Mouse (Mus musculus): ENCODE data around the gene Adam11. TPM values are rescaled to one million over a fixed set of nuclear protein-coding genes. Genes with fewer than 3 reads are reported as not detected.

The Adam11 gene
- polyA plus RNA-seq, 1 experiment from 2014 or later = 7.3 TPM

GRCm38 (mm10) chr11:102731366-102731765 lies 29.9 kb upstream of the Adam11 start:
- no peak overlapping the region for H3K27ac ChIP-seq (replicated peaks in 1 of 2; ENCODE audit: control insufficient read depth in 1 of 2, insufficient read depth in 1 of 2, low read depth in 2 of 2, low read length in 2 of 2)
- no peak overlapping the region for H3K9ac ChIP-seq (ENCODE audit: low read length)
- no peak overlapping the region for H3K4me3 ChIP-seq (ENCODE audit: control insufficient read depth in 1 of 2, insufficient read depth in 1 of 2, low read depth in 1 of 2, low read length in 2 of 2)
- no peak overlapping the region for H3K4me2 ChIP-seq (ENCODE audit: low read length)
- H3K36me3 ChIP-seq (ENCODE audit: control insufficient read depth, insufficient read depth, low read length) = no peaks in the 10 kb centered on the region
- no peak for ATAC-seq (ENCODE audit: insufficient number of reproducible peaks, insufficient read depth, low FRiP score, low read depth)
- WGBS = 69% methylated on average over 6 of the region's 6 CpGs
- H3K27me3 ChIP-seq (ENCODE audit: control insufficient read depth, insufficient read depth, low read length) = no peaks in the 10 kb centered on the region
- no peaks in the 10 kb centered on the region for H3K9me3 ChIP-seq (ENCODE audit: control insufficient read depth, low read length)
- no peaks in the 10 kb centered on the region for H3K4me1 ChIP-seq (ENCODE audit: control insufficient read depth in 2 of 2, insufficient read depth in 2 of 2, low read length in 2 of 2)

GRCm38 (mm10) chr11:102733146-102733545 lies 28.1 kb upstream of the Adam11 start:
- no peak for ATAC-seq (ENCODE audit: insufficient number of reproducible peaks, insufficient read depth, low FRiP score, low read depth)
- peaks cover 4% of the 10 kb centered on the region for H3K27me3 ChIP-seq (ENCODE audit: control insufficient read depth, insufficient read depth, low read length)
- H3K27ac ChIP-seq (replicated peaks in 1 of 2; ENCODE audit: control insufficient read depth in 1 of 2, insufficient read depth in 1 of 2, low read depth in 2 of 2, low read length in 2 of 2) = no peak overlapping the region
- no peaks in the 10 kb centered on the region for H3K9me3 ChIP-seq (ENCODE audit: control insufficient read depth, low read length)
- 60% methylated on average over 5 of the region's 5 CpGs for WGBS
- no peaks in the 10 kb centered on the region for H3K36me3 ChIP-seq (ENCODE audit: control insufficient read depth, insufficient read depth, low read length)
- H3K9ac ChIP-seq (ENCODE audit: low read length) = no peak overlapping the region
- no peak overlapping the region for H3K4me2 ChIP-seq (ENCODE audit: low read length)
- H3K4me3 ChIP-seq (ENCODE audit: control insufficient read depth in 1 of 2, insufficient read depth in 1 of 2, low read depth in 1 of 2, low read length in 2 of 2) = no peak overlapping the region
- H3K4me1 ChIP-seq (ENCODE audit: control insufficient read depth in 2 of 2, insufficient read depth in 2 of 2, low read length in 2 of 2) = no peaks in the 10 kb centered on the region

GRCm38 (mm10) chr11:102734961-102735360 lies 26.3 kb upstream of the Adam11 start:
- Histone ChIP-seq H3K36me3 (ENCODE audit: control insufficient read depth, insufficient read depth, low read length) (no peaks in the 10 kb centered on the region), H3K4me3 (ENCODE audit: control insufficient read depth in 1 of 2, insufficient read depth in 1 of 2, low read depth in 1 of 2, low read length in 2 of 2) (no peak overlapping the region), H3K27me3 (ENCODE audit: control insufficient read depth, insufficient read depth, low read length) (peaks cover 5% of the 10 kb centered on the region), H3K4me2 (ENCODE audit: low read length) (no peak overlapping the region), H3K9ac (ENCODE audit: low read length) (no peak overlapping the region), H3K4me1 (ENCODE audit: control insufficient read depth in 2 of 2, insufficient read depth in 2 of 2, low read length in 2 of 2) (peaks cover 5 to 6% of the 10 kb centered on the region in 2 experiments), H3K27ac (replicated peaks in 1 of 2; ENCODE audit: control insufficient read depth in 1 of 2, insufficient read depth in 1 of 2, low read depth in 2 of 2, low read length in 2 of 2) (no peak overlapping the region), H3K9me3 (ENCODE audit: control insufficient read depth, low read length) (no peaks in the 10 kb centered on the region)
- ATAC-seq (ENCODE audit: insufficient number of reproducible peaks, insufficient read depth, low FRiP score, low read depth) = no peak
- 88% methylated on average over 6 of the region's 6 CpGs for WGBS

GRCm38 (mm10) chr11:102738046-102738445 lies 23.2 kb upstream of the Adam11 start:
- Histone ChIP-seq H3K9ac (ENCODE audit: low read length) (no peak overlapping the region), H3K9me3 (ENCODE audit: control insufficient read depth, low read length) (no peaks in the 10 kb centered on the region), H3K4me3 (ENCODE audit: control insufficient read depth in 1 of 2, insufficient read depth in 1 of 2, low read depth in 1 of 2, low read length in 2 of 2) (no peak overlapping the region), H3K27me3 (ENCODE audit: control insufficient read depth, insufficient read depth, low read length) (peaks cover 5% of the 10 kb centered on the region), H3K27ac (replicated peaks in 1 of 2; ENCODE audit: control insufficient read depth in 1 of 2, insufficient read depth in 1 of 2, low read depth in 2 of 2, low read length in 2 of 2) (no peak overlapping the region), H3K4me1 (ENCODE audit: control insufficient read depth in 2 of 2, insufficient read depth in 2 of 2, low read length in 2 of 2) (peaks cover 8 to 11% of the 10 kb centered on the region in 2 experiments), H3K4me2 (ENCODE audit: low read length) (no peak overlapping the region), H3K36me3 (ENCODE audit: control insufficient read depth, insufficient read depth, low read length) (no peaks in the 10 kb centered on the region)
- WGBS = 78% methylated on average over 3 of the region's 3 CpGs
- no peak for ATAC-seq (ENCODE audit: insufficient number of reproducible peaks, insufficient read depth, low FRiP score, low read depth)

- H3K4me1 ChIP-seq (ENCODE audit: control insufficient read depth in 2 of 2, insufficient read depth in 2 of 2, low read length in 2 of 2) = peaks cover 8 to 11% of the 10 kb centered on the region in 2 experiments
- no peaks in the 10 kb centered on the region for H3K36me3 ChIP-seq (ENCODE audit: control insufficient read depth, insufficient read depth, low read length)
- peak overlapping the region; percentile 37 to 39 for H3K4me3 ChIP-seq (ENCODE audit: control insufficient read depth in 1 of 2, insufficient read depth in 1 of 2, low read depth in 1 of 2, low read length in 2 of 2)
- no peaks in the 10 kb centered on the region for H3K9me3 ChIP-seq (ENCODE audit: control insufficient read depth, low read length)
- no peak for ATAC-seq (ENCODE audit: insufficient number of reproducible peaks, insufficient read depth, low FRiP score, low read depth)
- 7% methylated on average over 20 of the region's 20 CpGs for WGBS
- H3K9ac ChIP-seq (ENCODE audit: low read length) = peak overlapping the region; percentile 62
- H3K27me3 ChIP-seq (ENCODE audit: control insufficient read depth, insufficient read depth, low read length) = peaks cover 5% of the 10 kb centered on the region
- peak overlapping the region; percentile 86 for H3K4me2 ChIP-seq (ENCODE audit: low read length)
- no peak overlapping the region for H3K27ac ChIP-seq (replicated peaks in 1 of 2; ENCODE audit: control insufficient read depth in 1 of 2, insufficient read depth in 1 of 2, low read depth in 2 of 2, low read length in 2 of 2)
Observed at GRCm38 (mm10) chr11:102739278-102739966, 21.8 kb upstream of the Adam11 start.

GRCm38 (mm10) chr11:102740634-102741033 lies 20.6 kb upstream of the Adam11 start:
- Histone ChIP-seq H3K36me3 (ENCODE audit: control insufficient read depth, insufficient read depth, low read length) (no peaks in the 10 kb centered on the region), H3K27me3 (ENCODE audit: control insufficient read depth, insufficient read depth, low read length) (peaks cover 5% of the 10 kb centered on the region), H3K9ac (ENCODE audit: low read length) (no peak overlapping the region; the same call in 1 of the 2 replicates), H3K4me1 (ENCODE audit: control insufficient read depth in 2 of 2, insufficient read depth in 2 of 2, low read length in 2 of 2) (peaks cover 8 to 11% of the 10 kb centered on the region in 2 experiments), H3K4me2 (ENCODE audit: low read length) (no peak overlapping the region), H3K27ac (replicated peaks in 1 of 2; ENCODE audit: control insufficient read depth in 1 of 2, insufficient read depth in 1 of 2, low read depth in 2 of 2, low read length in 2 of 2) (no peak overlapping the region), H3K4me3 (ENCODE audit: control insufficient read depth in 1 of 2, insufficient read depth in 1 of 2, low read depth in 1 of 2, low read length in 2 of 2) (no peak overlapping the region), H3K9me3 (ENCODE audit: control insufficient read depth, low read length) (no peaks in the 10 kb centered on the region)
- ATAC-seq (ENCODE audit: insufficient number of reproducible peaks, insufficient read depth, low FRiP score, low read depth) = no peak
- 67% methylated on average over 11 of the region's 11 CpGs for WGBS

- Histone ChIP-seq H3K4me3 (ENCODE audit: control insufficient read depth in 1 of 2, insufficient read depth in 1 of 2, low read depth in 1 of 2, low read length in 2 of 2) (no peak overlapping the region), H3K4me1 (ENCODE audit: control insufficient read depth in 2 of 2, insufficient read depth in 2 of 2, low read length in 2 of 2) (peaks cover 8 to 11% of the 10 kb centered on the region in 2 experiments), H3K9me3 (ENCODE audit: control insufficient read depth, low read length) (no peaks in the 10 kb centered on the region), H3K4me2 (ENCODE audit: low read length) (peak overlapping the region; percentile 24), H3K27ac (replicated peaks in 1 of 2; ENCODE audit: control insufficient read depth in 1 of 2, insufficient read depth in 1 of 2, low read depth in 2 of 2, low read length in 2 of 2) (peak overlapping the region in 1 of 2 experiments; percentile 24; a peak in 1 of 4 replicates), H3K9ac (ENCODE audit: low read length) (no peak overlapping the region; the same call in 1 of the 2 replicates), H3K36me3 (ENCODE audit: control insufficient read depth, insufficient read depth, low read length) (no peaks in the 10 kb centered on the region), H3K27me3 (ENCODE audit: control insufficient read depth, insufficient read depth, low read length) (peaks cover 5% of the 10 kb centered on the region)
- WGBS = 26% methylated on average over 22 of the region's 22 CpGs
- ATAC-seq (ENCODE audit: insufficient number of reproducible peaks, insufficient read depth, low FRiP score, low read depth) = no peak
Observed at GRCm38 (mm10) chr11:102741129-102741950, 19.9 kb upstream of the Adam11 start.

Measured in heart, embryonic 14.5 days (tissue).